Mouse (Mus musculus) left cerebral cortex, postnatal 10 days (tissue): ENCODE results near the gene Gal3st3. TPM values are rescaled to one million over a fixed set of nuclear protein-coding genes. Genes with fewer than 3 reads are reported as not detected.

Source experiments
- DNase-seq, 2 experiments: peaks; one replicate each; pipeline ENCODE4 v3.0.0; 2021 to 2022; ENCODE audit warnings: low spot score in 2 of 2, mixed read lengths in 1 of 2; ENCODE audit errors: extremely low spot score in 1 of 2
- intact Hi-C: fragments of 180-260 bp; cut with DNase I; formaldehyde crosslinking; loops from one replicate; pipeline ENCODE4 v1.15.1; 2025
- total RNA-seq, 2 experiments: library from RNA; stranded (reverse); gene quantifications; 2 replicates each; pipeline ENCODE4 v1.2.3; 2021

Gene Gal3st3
- 10 to 100 TPM; 84.1 to 90.3 TPM for total RNA-seq

DNA sequence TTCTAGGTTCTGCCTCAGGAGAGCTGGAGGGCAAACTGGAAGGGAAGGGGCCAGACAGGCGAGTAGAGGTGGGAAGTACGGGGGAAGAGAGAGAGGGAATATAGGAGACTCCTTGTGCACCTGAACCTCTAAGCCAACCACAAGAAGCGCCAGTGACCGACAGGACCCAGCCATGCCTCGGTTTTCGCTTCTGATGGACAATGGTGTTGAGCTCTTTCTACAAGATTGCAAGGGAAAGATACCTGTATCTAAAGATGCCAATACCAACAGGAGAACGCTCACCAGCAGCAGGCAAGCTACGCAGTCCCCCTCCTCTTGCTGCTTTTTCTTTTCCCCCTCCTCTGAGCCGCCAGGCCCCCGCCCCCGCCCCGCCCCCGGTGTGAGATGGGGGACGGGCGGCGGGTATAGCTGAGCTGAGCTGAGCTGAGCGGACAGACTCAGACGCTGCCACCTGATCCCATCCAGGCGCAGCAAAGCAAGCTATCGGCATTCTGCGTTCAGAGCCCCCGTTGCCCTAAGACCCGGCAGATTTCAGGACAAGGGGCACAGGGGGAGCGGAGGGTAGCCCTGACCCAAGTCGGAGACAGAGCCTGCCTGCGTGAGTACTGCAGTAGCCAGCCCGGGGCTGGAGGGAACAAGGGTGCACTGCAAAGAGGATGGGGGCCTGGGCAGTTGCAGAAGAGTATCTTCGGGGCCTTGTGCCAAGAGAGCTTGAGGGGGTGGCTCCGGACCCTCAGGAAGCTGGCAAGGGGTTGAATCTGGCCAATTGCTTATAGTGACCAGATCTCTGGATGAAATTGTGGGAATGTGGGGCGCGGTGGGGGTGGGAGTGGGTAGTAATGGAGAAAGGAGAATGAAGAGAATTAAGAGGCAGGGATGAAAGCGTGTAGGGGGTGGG is at the start of gene Gal3st3:
TSS of gene Gal3st3 (plus strand) at position 429 of the 898 bp plus-strand sequence.
- intact Hi-C loops, result no loop called here
- peak in 1 of 2 experiments; percentile 56 for DNase-seq

DNA sequence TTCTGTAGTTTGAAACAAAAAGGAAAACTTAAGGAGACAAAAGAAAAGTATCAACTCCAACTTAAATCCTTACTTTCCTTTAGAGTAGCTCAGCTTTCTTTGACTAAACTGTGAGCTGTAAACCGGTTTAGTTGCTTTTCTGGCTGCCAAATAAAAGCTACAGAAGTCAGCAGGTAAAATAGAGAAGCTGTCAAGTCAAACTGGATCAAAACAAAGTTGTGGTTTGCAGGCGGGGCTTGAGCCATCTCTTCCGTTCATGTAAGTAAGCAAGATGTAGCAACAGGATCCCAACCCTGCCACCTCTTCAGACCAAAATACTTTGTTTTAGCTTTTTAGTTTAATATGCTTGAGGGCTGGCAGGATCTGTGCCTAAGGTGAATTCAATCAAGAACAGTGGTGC is 41.0 kb upstream of the Gal3st3 start:
- intact Hi-C loops, result no loop called here

DNA sequence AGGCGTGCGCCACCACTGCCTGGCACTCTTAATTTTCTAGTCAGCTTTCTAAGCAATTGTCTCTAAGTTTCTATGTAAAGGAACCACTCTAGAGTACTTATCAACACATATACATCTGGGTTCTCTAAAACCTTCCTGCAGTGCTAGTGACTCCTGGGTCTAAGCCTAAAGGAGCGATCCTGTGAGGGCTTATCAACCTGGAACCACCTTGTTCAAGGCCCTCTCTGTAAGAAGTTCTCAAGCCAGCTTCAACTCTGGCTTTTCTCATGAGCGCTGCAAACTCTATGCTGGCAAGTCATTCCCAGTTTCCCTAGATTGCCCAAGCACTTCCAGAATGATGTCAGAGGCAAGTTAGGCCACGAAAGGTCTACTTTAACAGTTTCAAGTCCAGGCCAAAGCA is 31.1 kb upstream of the Gal3st3 start:
- intact Hi-C loops, result no loop called here
- no peak for DNase-seq

More for the DNA sequence above, 41.0 kb upstream of the Gal3st3 start:
- DNase-seq, result no peak

GRCm38 (mm10) chr19:5268017-5268416 is 30.1 kb upstream of the Gal3st3 start:
- intact Hi-C loops, result no loop called here
- DNase-seq, result no peak

DNA sequence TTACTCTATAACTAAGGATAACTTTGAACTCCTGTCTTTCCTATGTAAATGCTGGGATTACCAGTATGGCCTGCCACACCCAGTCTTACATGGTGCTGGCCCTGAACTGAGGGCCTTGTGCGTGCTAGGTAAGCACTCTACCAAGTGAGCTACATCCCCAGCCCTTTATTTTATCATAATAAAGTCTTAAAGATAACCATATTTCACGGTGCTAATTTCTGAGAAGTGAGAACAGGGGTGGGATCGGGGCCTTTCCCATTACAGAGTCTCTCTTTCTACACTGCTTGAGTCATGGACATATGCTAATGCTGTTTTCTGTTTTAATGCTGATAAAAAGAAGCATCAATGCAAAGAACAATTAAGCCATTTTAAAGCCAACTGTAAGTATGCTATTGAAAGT is 29.3 kb upstream of the Gal3st3 start:
- intact Hi-C loops, result no loop called here

GRCm38 (mm10) chr19:5269392-5269791 is 28.7 kb upstream of the Gal3st3 start:
- DNase-seq, result no peak
- intact Hi-C loops, result no loop called here

More for the DNA sequence above, 29.3 kb upstream of the Gal3st3 start:
- DNase-seq, result no peak

DNA sequence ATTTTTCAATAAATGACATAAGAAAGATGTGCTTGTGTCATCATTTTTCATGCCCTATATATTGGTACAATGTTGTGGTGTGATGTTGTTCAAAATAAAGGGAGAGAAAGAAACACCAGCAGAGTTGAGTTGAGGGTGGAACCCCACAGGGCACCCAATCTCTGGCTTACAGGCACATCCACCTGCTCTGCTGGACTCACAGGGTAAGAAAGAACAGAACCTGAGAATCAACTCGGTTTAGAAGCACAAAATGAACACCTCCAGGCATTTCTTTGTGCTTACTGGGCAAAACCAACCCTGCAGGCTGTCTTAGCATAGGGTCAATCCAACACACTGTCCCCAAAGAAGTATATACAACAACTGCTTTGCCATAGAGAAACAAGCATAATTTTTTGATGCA is 26.7 kb upstream of the Gal3st3 start:
- no peak for DNase-seq
- intact Hi-C loops, result loop anchor here (10.0 kb wide), 1 partner anchor 107 kb away; no protein-coding TSS in a partner anchor

- peak in 1 of 2 experiments; percentile 71 for DNase-seq
- intact Hi-C loops, result loop anchor here (10.0 kb wide), 1 partner anchor 108 kb away; no protein-coding TSS in a partner anchor
Observed at GRCm38 (mm10) chr19:5272326-5272795, 25.8 kb upstream of the Gal3st3 start.

DNA sequence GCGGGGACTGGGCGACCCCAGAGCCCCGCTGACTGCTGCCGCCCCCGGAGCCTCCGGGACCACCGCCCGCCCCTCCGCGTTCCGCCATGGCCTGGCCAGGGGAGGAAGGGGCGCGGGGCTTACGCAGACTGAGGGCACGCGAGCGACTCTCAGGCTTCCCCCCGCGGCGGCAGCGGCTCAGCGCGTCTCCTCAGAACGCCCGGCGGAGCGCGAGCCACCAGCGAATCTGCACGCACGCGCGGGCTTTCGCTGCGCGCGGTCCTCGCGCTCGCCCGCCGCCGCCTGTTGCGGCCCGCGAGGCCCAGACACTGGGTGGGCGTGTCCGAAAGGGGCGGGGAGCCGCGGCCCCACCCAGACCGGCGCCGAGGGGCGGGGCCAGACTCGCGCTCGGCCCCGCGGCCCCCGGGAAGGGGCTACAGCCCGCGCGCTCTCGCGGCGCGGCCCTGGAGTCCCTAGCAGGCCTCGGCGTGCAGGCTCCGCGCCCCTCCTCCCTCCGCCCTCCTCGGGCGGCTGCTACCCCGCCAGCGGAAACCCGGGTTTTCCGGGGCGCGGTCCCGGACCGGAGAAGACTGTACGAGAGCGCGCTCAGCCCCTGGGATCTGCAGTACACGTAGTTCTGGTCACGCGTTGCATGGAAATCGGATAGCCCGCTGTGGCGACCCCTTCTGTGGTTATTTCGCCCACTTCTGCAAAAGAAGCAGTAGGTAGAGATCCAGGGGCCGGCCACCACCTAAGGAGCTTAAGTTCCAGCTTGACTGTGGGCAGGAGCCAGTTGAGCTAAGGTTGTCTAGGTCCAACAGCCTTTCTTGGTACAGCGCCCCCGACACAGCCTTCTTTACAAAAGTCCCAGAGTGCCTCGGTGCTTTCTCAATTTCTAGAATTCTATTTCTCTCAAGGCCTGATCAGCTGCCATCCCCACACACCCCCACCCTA is 25.1 kb upstream of the Gal3st3 start, which contains the start of gene Pacs1:
TSS of gene Pacs1 (minus strand) at position 319 of the 933 bp plus-strand sequence.
- intact Hi-C loops, result loop anchor here (10.0 kb wide), 1 partner anchor 108 kb away; no protein-coding TSS in a partner anchor
- peak; percentile 76 to 95 for DNase-seq

- intact Hi-C loops, result loop anchor here (10.0 kb wide), 1 partner anchor 109 kb away; no protein-coding TSS in a partner anchor
- DNase-seq, result no peak
Observed at GRCm38 (mm10) chr19:5273916-5274315, 24.2 kb upstream of the Gal3st3 start.

- DNase-seq, result no peak
- intact Hi-C loops, result loop anchor here (10.0 kb wide), 1 partner anchor 110 kb away; no protein-coding TSS in a partner anchor
Observed at GRCm38 (mm10) chr19:5274641-5275040, 23.5 kb upstream of the Gal3st3 start.

DNA sequence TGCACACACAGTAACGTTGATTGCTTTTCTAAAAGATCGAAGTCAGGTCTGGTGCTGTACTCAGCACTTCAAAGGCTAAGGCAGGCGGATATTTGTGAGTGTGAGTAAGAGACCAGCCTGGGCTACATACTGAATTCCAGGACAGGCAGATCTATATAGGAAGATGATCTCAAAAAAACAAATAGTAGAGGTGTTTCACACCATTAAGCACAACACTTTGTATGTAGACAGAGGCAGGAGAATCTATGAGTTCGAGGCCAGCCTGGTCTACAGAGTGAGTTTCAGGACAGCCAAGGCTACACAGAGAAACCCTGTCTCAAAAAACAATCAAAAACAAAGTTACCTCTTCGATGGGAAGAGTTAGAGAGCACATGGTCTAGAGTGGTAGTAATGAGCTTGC is 22.4 kb upstream of the Gal3st3 start:
- intact Hi-C loops, result loop anchor here (10.0 kb wide), 1 partner anchor 111 kb away; no protein-coding TSS in a partner anchor
- no peak for DNase-seq

- no peak for DNase-seq
- intact Hi-C loops, result loop anchor here (10.0 kb wide), 1 partner anchor 112 kb away; no protein-coding TSS in a partner anchor
Observed at GRCm38 (mm10) chr19:5276531-5276930, 21.6 kb upstream of the Gal3st3 start.

- DNase-seq, result no peak
- intact Hi-C loops, result loop anchor here (10.0 kb wide), 1 partner anchor 112 kb away; no protein-coding TSS in a partner anchor
Observed at GRCm38 (mm10) chr19:5277140-5277539, 21.0 kb upstream of the Gal3st3 start.

DNA sequence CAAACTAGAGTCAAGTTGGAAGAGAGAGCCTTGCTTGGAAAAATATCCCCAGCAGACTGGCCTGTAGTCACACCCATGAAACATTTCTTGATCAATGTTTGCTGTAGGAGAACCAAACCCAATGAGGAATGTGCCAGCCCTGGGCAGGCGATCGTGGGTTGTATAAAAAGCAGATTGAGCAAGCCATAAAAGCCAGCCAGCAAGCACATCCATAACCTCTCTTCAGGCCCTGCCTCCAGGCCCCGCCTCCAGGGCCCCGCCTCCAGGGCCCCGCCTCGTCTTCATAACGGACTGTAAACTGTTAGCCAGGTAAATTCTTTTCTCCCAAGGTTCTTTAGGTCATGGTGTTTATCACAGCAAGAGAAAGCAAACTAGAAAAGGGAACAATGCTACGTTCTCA is 19.8 kb upstream of the Gal3st3 start:
- no peak for DNase-seq
- intact Hi-C loops, result loop anchor here (10.0 kb wide), 1 partner anchor 114 kb away; no protein-coding TSS in a partner anchor

DNA sequence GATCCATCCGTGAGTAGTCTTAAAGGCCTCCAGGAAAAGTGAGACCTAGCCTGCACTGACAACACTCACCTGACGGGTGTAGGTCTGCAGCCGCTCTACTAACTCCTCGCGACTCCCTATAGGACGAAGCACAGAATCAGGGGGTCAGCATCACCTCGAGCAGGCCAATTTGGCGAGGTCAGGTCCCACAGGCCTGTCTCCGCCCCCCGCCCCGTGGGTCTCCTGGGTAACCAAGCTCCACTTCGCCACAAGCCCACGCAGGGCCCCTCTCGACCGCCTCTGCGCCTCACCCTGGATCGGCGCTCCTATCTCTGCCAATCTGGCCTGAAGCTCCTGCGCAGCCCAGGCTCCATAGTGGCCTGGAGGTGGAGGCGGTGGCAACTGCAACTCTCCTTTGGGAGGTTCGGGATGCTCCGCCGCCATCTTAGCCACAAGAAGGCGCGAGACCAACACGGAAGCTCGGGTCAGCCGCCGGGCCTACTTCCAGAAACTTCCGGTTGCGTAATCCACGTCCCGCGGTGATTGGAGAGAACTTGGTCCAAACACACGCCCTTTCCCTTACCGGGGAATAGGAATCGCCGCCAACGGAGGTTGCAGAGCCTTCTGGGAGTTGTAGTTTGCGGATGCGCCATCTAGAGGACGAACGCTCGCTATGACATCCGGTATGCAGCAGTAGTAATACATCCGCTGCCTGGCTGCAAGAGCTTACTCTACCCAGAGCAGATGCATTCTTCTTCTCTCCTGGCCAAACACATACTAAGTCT is 3.0 kb upstream of the Gal3st3 start, which contains the start of gene Sf3b2:
TSS of gene Sf3b2 (minus strand) at position 484 of the 764 bp plus-strand sequence.
- peak; percentile 99 for DNase-seq
- intact Hi-C loops, result no loop called here

DNA sequence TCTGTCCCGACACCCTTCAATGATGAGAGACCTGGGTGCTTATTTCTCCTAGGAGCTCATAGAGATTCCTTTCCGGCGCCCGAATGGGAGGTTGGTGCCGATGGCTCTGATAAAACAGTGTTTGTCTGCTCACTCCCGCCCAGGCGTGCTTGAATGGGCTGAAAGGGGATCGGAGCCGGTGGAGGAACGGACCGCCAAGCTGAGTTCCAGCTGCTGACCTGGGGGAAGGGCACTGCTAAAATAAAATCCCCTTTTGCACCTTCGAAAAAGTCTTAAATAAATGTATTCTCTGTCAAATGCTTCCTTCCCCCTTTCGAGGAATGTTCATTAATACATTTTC is 2.4 kb upstream of the Gal3st3 start:
- intact Hi-C loops, result no loop called here
- no peak for DNase-seq

DNA sequence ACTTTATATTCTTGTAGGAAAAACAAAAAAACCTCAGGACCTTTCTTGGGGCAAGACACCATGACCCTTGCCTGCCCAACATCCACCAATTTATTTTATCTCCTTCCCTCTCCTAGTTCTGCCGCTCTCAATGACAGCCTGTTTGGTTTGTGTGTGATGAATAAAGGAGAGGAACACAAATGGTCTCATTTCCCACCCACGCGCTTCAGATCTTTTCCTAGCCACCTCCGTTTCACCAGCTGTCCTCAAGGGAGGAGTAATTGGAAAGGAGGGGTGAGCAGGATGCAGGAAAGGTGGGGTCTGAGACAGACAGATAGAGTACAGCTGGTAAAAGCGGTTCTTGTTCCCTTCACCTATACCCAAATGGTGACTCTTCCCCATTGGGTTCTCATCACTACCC is 1.5 kb upstream of the Gal3st3 start:
- DNase-seq, result peak in 1 of 2 experiments; percentile 44
- intact Hi-C loops, result no loop called here
